Mouse (Mus musculus): Measurements from ENCODE around the gene Cnot8. TPM values are rescaled to one million over a fixed set of nuclear protein-coding genes. Genes with fewer than 3 reads are reported as not detected.

The Cnot8 gene
- polyA plus RNA-seq, 1 experiment: 82.8 TPM

DNA sequence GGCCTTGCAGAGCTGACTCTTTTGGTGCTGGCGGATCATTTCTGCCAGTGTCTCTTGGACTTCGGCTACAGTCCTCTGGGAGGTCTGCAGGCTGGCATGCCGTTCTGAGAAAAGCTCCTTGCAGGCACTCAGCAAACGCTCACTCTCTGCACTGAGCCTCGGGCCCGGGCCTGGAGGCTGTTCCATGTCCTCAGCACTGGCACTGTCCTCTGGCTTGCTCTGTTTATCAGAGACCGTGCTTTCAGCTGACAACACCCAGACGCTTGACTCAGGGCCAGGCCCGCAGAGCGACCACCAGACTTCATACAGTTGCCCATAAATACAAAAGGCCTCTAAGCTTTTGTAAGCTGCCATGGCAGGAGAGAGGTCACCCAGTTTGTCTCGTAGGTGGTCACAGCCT lies 21.1 kb downstream of the Cnot8 start:
- Histone ChIP-seq H3K4me3 (replicated peaks; ENCODE audit: insufficient read depth, low read depth, low read length) (no peak overlapping the region), H3K27me3 (ENCODE audit: control insufficient read depth, insufficient read depth, low read length) (no peaks in the 10 kb centered on the region), H3K4me1 (ENCODE audit: control insufficient read depth, insufficient read depth, low read length) (peaks cover 18% of the 10 kb centered on the region), H3K27ac (ENCODE audit: insufficient read depth, low read length) (no peak overlapping the region)
- DNase-seq: no peak
- WGBS: 57% methylated on average over 11 of the region's 11 CpGs
- no peak for TF ChIP-seq CTCF (IDR thresholded peaks at IDR 0.05; ENCODE audit: borderline replicate concordance, insufficient read depth, low read depth, low read length)
- TF ChIP-seq POLR2A (IDR thresholded peaks at IDR 0.05; ENCODE audit: borderline replicate concordance, insufficient read depth, low read length): no peak

DNA sequence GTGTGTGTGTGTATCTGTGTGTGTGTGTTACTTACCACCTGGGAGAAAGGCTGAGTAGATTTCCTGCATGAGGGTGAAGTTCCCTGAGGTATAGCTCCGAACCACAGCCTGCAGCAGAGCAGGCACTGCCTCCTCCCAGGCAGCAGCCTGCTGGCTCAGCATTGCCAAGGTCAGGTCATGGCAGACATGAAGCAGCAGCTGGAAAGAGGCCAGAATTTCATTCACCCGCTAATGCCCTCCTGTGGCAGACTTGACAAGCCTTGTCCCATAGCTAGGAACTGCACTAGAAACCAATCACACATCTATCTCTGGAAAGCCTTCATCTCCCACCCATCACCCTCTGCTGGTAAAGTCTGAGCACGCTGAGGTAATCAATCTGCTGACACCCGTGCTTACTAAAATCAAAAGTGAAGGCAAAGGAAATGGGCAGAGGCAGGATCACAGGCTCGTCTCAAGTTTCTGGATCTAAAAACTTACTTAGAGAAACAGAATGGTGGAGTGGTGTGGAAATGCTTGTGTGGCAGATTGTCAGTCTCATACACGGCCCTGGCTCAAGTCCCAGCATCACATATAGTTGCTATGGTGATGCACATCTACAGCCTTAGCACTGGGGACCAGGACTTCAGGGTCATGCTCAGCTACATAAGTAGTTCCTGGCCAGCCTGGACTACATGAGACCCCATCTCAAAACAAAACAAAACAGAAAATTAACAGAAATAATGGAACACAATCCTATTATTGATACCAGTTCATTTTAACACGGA lies 22.6 kb downstream of the Cnot8 start:
- DNase-seq: peak; percentile 68 to 80

DNA sequence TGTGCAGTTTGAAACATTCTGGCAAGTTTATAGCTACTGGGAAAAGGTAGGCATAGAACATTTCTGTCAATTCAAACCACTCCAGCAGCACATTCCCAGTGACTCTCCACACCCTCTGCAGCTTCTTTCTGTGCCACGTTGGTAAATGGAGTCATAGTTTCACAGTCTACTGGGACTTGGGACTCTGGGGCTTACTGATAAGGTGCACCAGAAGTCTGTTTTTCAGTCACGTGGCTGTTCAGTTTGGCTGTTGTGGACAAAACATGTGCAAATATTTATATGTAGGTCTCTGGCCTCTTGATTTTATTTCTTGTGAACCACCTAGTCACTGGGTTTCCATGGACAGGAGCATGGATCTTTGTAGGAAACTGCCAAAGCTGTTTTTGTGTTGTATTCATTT lies 23.6 kb downstream of the Cnot8 start:
- Histone ChIP-seq H3K27me3 (ENCODE audit: control insufficient read depth, insufficient read depth, low read length) (no peaks in the 10 kb centered on the region), H3K4me3 (replicated peaks; ENCODE audit: insufficient read depth, low read depth, low read length) (no peak overlapping the region), H3K27ac (ENCODE audit: insufficient read depth, low read length) (no peak overlapping the region), H3K4me1 (ENCODE audit: control insufficient read depth, insufficient read depth, low read length) (peaks cover 18% of the 10 kb centered on the region)
- no peak for TF ChIP-seq POLR2A (IDR thresholded peaks at IDR 0.05; ENCODE audit: borderline replicate concordance, insufficient read depth, low read length)
- no peak for TF ChIP-seq CTCF (IDR thresholded peaks at IDR 0.05; ENCODE audit: borderline replicate concordance, insufficient read depth, low read depth, low read length)
- no peak for DNase-seq
- WGBS: 89% methylated on average over 2 of the region's 2 CpGs

More for the DNA sequence above, 22.6 kb downstream of the Cnot8 start:
- peaks cover 18% of the 10 kb centered on the region for H3K4me1 ChIP-seq (ENCODE audit: control insufficient read depth, insufficient read depth, low read length)
- peak overlapping the region; percentile 41; the same call in 1 of the 2 replicates for H3K27ac ChIP-seq (ENCODE audit: insufficient read depth, low read length)
- no peaks in the 10 kb centered on the region for H3K27me3 ChIP-seq (ENCODE audit: control insufficient read depth, insufficient read depth, low read length)
- TF ChIP-seq POLR2A (IDR thresholded peaks at IDR 0.05; ENCODE audit: borderline replicate concordance, insufficient read depth, low read length) (no peak), CTCF (IDR thresholded peaks at IDR 0.05; ENCODE audit: borderline replicate concordance, insufficient read depth, low read depth, low read length) (peak; percentile 37; the same call in 1 of the 2 replicates)
- 28% methylated on average over 7 of the region's 7 CpGs for WGBS
- H3K4me3 ChIP-seq (replicated peaks; ENCODE audit: insufficient read depth, low read depth, low read length): no peak overlapping the region

DNA sequence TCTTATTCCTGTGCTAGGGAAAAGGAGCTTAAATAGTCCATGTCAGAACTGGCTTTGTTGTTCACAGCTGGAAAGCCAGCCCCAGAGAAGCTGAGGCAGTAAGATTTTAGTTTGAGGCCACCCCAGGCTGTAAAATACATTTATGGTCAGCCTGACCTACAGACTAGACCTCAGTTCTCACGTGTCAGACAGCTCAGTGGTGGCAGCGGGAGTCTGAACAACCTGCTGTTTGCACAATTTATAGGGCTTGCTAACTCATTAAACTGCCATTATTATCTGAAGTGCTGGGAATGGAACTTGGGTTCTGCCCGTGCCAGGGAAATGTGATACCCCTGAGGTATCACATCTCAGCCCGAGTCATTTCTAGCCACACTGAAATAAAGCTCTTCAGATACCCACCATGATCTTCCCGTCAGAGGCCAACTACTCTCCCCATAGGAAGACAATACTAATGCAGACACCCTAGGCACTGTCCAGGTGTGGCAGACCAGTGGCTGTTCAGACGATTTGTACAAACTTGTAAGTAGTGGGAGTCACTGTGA lies 25.4 kb downstream of the Cnot8 start:
- Histone ChIP-seq H3K4me1 (ENCODE audit: control insufficient read depth, insufficient read depth, low read length) (peaks cover 7% of the 10 kb centered on the region), H3K27ac (ENCODE audit: insufficient read depth, low read length) (no peak overlapping the region), H3K4me3 (replicated peaks; ENCODE audit: insufficient read depth, low read depth, low read length) (no peak overlapping the region), H3K27me3 (ENCODE audit: control insufficient read depth, insufficient read depth, low read length) (no peaks in the 10 kb centered on the region)
- no peak for TF ChIP-seq CTCF (IDR thresholded peaks at IDR 0.05; ENCODE audit: borderline replicate concordance, insufficient read depth, low read depth, low read length)
- TF ChIP-seq POLR2A (IDR thresholded peaks at IDR 0.05; ENCODE audit: borderline replicate concordance, insufficient read depth, low read length): no peak
- DNase-seq: no peak
- 89% methylated on average over 6 of the region's 6 CpGs for WGBS

DNA sequence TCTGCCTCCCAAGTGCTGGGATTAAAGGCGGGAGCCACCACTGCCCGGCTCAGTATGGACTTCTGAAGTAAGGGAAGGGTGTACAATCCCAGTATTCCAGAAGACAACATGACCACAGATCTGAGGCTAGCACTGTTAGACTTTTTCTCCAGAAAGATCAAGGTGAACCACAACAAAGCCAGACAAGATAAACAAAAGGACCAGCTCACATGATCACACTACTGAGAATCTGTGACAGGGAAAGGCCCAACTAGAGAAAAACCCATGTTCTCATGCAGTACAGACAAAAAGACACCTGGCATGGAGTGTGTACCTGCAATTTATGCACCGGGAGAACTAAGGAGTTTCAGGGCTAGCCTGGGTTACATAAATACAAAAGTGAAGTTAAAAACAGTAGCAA lies 28.1 kb downstream of the Cnot8 start:
- no peak overlapping the region for H3K27ac ChIP-seq (ENCODE audit: insufficient read depth, low read length)
- DNase-seq: no peak
- TF ChIP-seq POLR2A (IDR thresholded peaks at IDR 0.05; ENCODE audit: borderline replicate concordance, insufficient read depth, low read length) (no peak), CTCF (IDR thresholded peaks at IDR 0.05; ENCODE audit: borderline replicate concordance, insufficient read depth, low read depth, low read length) (no peak)
- no peaks in the 10 kb centered on the region for H3K4me1 ChIP-seq (ENCODE audit: control insufficient read depth, insufficient read depth, low read length)
- whole genome bisulfite sequencing: 94% methylated on average over 3 of the region's 3 CpGs
- no peak overlapping the region for H3K4me3 ChIP-seq (replicated peaks; ENCODE audit: insufficient read depth, low read depth, low read length)
- H3K27me3 ChIP-seq (ENCODE audit: control insufficient read depth, insufficient read depth, low read length): no peaks in the 10 kb centered on the region

DNA sequence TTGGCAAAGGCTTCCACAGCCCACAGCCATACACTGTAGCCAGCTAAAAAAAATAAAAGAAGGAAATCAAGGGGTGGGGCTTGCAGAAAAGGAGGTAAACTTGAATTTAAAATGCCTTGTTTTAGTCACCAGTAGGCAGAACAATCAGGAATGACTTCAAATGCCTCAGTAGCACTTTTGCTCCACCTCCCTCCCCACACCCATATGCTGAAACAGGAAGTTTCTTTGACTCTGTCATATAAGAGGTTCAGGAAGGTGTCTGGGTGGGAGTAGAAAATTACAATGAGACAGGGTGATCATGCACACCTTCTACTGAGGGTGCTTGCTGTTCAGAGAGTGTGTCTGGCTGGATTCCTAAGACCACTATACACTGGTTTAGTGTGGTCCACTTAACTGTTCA lies 30.9 kb downstream of the Cnot8 start:
- Histone ChIP-seq H3K4me3 (replicated peaks; ENCODE audit: insufficient read depth, low read depth, low read length) (no peak overlapping the region), H3K27me3 (ENCODE audit: control insufficient read depth, insufficient read depth, low read length) (no peaks in the 10 kb centered on the region), H3K27ac (ENCODE audit: insufficient read depth, low read length) (no peak overlapping the region), H3K4me1 (ENCODE audit: control insufficient read depth, insufficient read depth, low read length) (no peaks in the 10 kb centered on the region)
- DNase-seq: no peak
- TF ChIP-seq POLR2A (IDR thresholded peaks at IDR 0.05; ENCODE audit: borderline replicate concordance, insufficient read depth, low read length) (no peak), CTCF (IDR thresholded peaks at IDR 0.05; ENCODE audit: borderline replicate concordance, insufficient read depth, low read depth, low read length) (no peak)

DNA sequence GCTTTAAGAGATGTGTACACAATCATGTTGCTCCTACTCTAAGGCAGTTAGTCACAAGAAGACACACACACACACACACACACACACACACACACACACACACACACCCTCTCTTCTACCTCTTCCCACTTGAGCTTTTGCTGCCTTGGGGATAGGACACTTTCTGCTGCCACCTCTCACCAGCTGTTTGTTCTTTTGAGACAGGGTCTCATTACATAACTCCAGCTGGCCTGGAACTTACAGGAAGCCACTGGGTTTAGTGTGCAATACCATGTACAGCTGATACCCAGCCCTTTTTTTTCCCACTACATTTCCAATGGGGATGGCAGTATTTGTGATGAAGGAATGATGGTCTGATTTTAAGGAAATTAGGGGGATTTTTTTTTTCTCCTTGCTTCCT lies 31.3 kb downstream of the Cnot8 start:
- H3K27ac ChIP-seq (ENCODE audit: insufficient read depth, low read length): no peak overlapping the region
- no peaks in the 10 kb centered on the region for H3K27me3 ChIP-seq (ENCODE audit: control insufficient read depth, insufficient read depth, low read length)
- no peaks in the 10 kb centered on the region for H3K4me1 ChIP-seq (ENCODE audit: control insufficient read depth, insufficient read depth, low read length)
- DNase-seq: no peak
- TF ChIP-seq POLR2A (IDR thresholded peaks at IDR 0.05; ENCODE audit: borderline replicate concordance, insufficient read depth, low read length) (no peak), CTCF (IDR thresholded peaks at IDR 0.05; ENCODE audit: borderline replicate concordance, insufficient read depth, low read depth, low read length) (no peak)
- H3K4me3 ChIP-seq (replicated peaks; ENCODE audit: insufficient read depth, low read depth, low read length): no peak overlapping the region

DNA sequence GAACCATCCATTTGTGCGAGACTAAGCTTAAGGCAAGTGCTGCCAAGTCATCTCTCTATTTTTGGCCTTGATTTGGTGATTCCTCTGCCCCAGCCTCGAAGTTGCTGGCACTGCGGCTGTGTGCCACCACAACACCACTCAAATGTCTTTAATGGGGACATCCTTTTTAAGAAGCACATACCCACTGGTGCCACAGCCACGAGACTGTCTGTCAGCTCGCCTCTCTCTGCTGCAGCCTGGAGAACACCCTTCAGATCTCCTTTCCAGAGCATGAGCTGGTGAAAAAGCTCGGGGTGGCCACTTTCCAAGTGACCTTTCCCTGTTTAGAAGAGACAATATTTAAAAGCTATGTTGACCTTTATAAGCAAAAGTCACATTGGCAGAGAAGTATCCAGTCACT lies 32.7 kb downstream of the Cnot8 start:
- no peak for DNase-seq
- H3K27me3 ChIP-seq (ENCODE audit: control insufficient read depth, insufficient read depth, low read length): no peaks in the 10 kb centered on the region
- 70% methylated on average over 6 of the region's 6 CpGs for WGBS

More for the DNA sequence above, 32.7 kb downstream of the Cnot8 start:
- no peak for TF ChIP-seq POLR2A (IDR thresholded peaks at IDR 0.05; ENCODE audit: borderline replicate concordance, insufficient read depth, low read length)
- TF ChIP-seq CTCF (IDR thresholded peaks at IDR 0.05; ENCODE audit: borderline replicate concordance, insufficient read depth, low read depth, low read length): no peak
- H3K4me1 ChIP-seq (ENCODE audit: control insufficient read depth, insufficient read depth, low read length): no peaks in the 10 kb centered on the region
- H3K27ac ChIP-seq (ENCODE audit: insufficient read depth, low read length): no peak overlapping the region
- no peak overlapping the region for H3K4me3 ChIP-seq (replicated peaks; ENCODE audit: insufficient read depth, low read depth, low read length)
